Mouse (Mus musculus) olfactory bulb, adult 2 months (tissue): Measurements from ENCODE around the gene Ssu2. TPM values are rescaled to one million over a fixed set of nuclear protein-coding genes. Genes with fewer than 3 reads are reported as not detected.

ENCODE experiments used
- H3K27ac ChIP-seq: fragments of 200-500 bp; 2 replicates; pipeline ENCODE4 v1.5.1; 2012; ENCODE audit warnings: low read depth, low read length; ENCODE audit not compliant: insufficient read depth
- H3K4me1 ChIP-seq: fragments of 200-500 bp; 2 replicates; pipeline ENCODE4 v1.6.1; 2012; ENCODE audit warnings: low read length; ENCODE audit not compliant: control insufficient read depth, insufficient read depth
- H3K4me3 ChIP-seq: fragments of 200-500 bp; 2 replicates; pipeline ENCODE4 v1.5.1; 2012; ENCODE audit warnings: mild to moderate bottlenecking, low read depth, low read length, moderate library complexity; ENCODE audit not compliant: insufficient read depth
- CTCF ChIP-seq: fragments of 200-500 bp; IDR thresholded peaks from 2 replicates; pipeline ENCODE4 v1.5.1; 2012; ENCODE audit warnings: low read depth, mild to moderate bottlenecking, low read length, moderate library complexity; ENCODE audit not compliant: insufficient read depth
- POLR2A ChIP-seq: fragments of 200-500 bp; IDR thresholded peaks from 2 replicates; pipeline ENCODE4 v1.6.1; 2012; ENCODE audit warnings: mild to moderate bottlenecking, low read depth, low read length, moderate library complexity; ENCODE audit not compliant: insufficient read depth
- WGBS: fragments of 180-500 bp; shearing (Covaris S2); methylation state at CpG from one replicate; pipeline ENCODE4 v1.1.7; 2018; 5-methylcytosine and 5-hydroxymethylcytosine counted together
- polyA plus RNA-seq: library from polyadenylated mRNA; stranded (reverse); fragments of >200 nt; gene quantifications from 2 replicates; pipeline ENCODE4 v1.2.4, GENCODE M21; 2012; ENCODE audit warnings: low replicate concordance; ENCODE audit not compliant: missing spikeins, insufficient read depth, insufficient read length

Ssu2 gene
- polyA plus RNA-seq, 1 experiment: not detected

- H3K4me1 ChIP-seq: peaks cover 2% of the 10 kb centered on the region; the same call in 1 of the 2 replicates
- no peak overlapping the region for H3K4me3 ChIP-seq
- 83% methylated on average over 5 of the region's 5 CpGs for WGBS
- TF ChIP-seq POLR2A: no peak
- no peak for TF ChIP-seq CTCF
- H3K27ac ChIP-seq: no peak overlapping the region
Observed at GRCm38 (mm10) chr6:112327793-112328192, 60.0 kb downstream of the Ssu2 start.

GRCm38 (mm10) chr6:112325213-112325612 is 62.6 kb downstream of the Ssu2 start:
- TF ChIP-seq POLR2A (no peak), CTCF (no peak)
- no peak overlapping the region for H3K27ac ChIP-seq
- WGBS: 91% methylated on average over 3 of the region's 3 CpGs
- peaks cover 2% of the 10 kb centered on the region; the same call in 1 of the 2 replicates for H3K4me1 ChIP-seq
- no peak overlapping the region for H3K4me3 ChIP-seq

- TF ChIP-seq CTCF: no peak
- TF ChIP-seq POLR2A: no peak
- Histone ChIP-seq H3K27ac (no peak overlapping the region), H3K4me1 (no peaks in the 10 kb centered on the region), H3K4me3 (no peak overlapping the region)
- 83% methylated on average over 5 of the region's 5 CpGs for WGBS
Observed at GRCm38 (mm10) chr6:112322916-112323315, 64.9 kb downstream of the Ssu2 start.

- WGBS: 52% methylated on average over 5 of the region's 5 CpGs
- Histone ChIP-seq H3K4me3 (no peak overlapping the region), H3K27ac (no peak overlapping the region), H3K4me1 (no peaks in the 10 kb centered on the region)
- TF ChIP-seq CTCF (no peak), POLR2A (no peak)
Observed at GRCm38 (mm10) chr6:112320679-112321078, 67.1 kb downstream of the Ssu2 start.

GRCm38 (mm10) chr6:112319449-112319848 is 68.4 kb downstream of the Ssu2 start:
- 92% methylated on average over 4 of the region's 4 CpGs for WGBS
- H3K4me3 ChIP-seq: no peak overlapping the region

GRCm38 (mm10) chr6:112311385-112311784 is 76.4 kb downstream of the Ssu2 start:
- H3K4me1 ChIP-seq: no peaks in the 10 kb centered on the region
- H3K27ac ChIP-seq: no peak overlapping the region
- 28% methylated on average over 4 of the region's 4 CpGs for WGBS
- no peak for TF ChIP-seq CTCF
- no peak for TF ChIP-seq POLR2A
- no peak overlapping the region for H3K4me3 ChIP-seq

More at GRCm38 (mm10) chr6:112319449-112319848, 68.4 kb downstream of the Ssu2 start:
- TF ChIP-seq CTCF (no peak), POLR2A (no peak)
- Histone ChIP-seq H3K4me1 (no peaks in the 10 kb centered on the region), H3K27ac (no peak overlapping the region)

GRCm38 (mm10) chr6:112309330-112309938 is 78.4 kb downstream of the Ssu2 start:
- Histone ChIP-seq H3K27ac (no peak overlapping the region), H3K4me3 (no peak overlapping the region), H3K4me1 (peaks cover 3% of the 10 kb centered on the region; the same call in 1 of the 2 replicates)
- WGBS: 72% methylated on average over 6 of the region's 6 CpGs
- no peak for TF ChIP-seq CTCF
- TF ChIP-seq POLR2A: no peak

Other genes starting within 250 kb of the Ssu2 start
- gene Lmcd1, start 114.3 kb downstream of the Ssu2 start, polyA plus RNA-seq: not detected in 2 replicates
- not detected in 2 replicates for gene Cav3, start 71.5 kb upstream of the Ssu2 start, polyA plus RNA-seq
- not detected in 2 replicates for gene Oxtr, start 101.9 kb upstream of the Ssu2 start, polyA plus RNA-seq